9 mouse cellular contexts compared by ENCODE assay signal in genomic region chr6:90702837-90703735, GRCm38 (mm10).
DNase-seq lines count a peak whose midpoint lies in the region; ATAC-seq and TF ChIP-seq lines count a peak whose summit lies in the region.
"Had no signal": no experiment of that assay in that cellular context is flagged by ENCODE, and none has a peak within 500 bp of the region (broad histone marks: within the 10 kb centered on the region; RNA-seq: fewer than 3 reads in every experiment).

No protein-coding gene starts in this region.

- 22% methylated on average over 4 of the region's 4 CpGs for WGBS in lung, embryonic 14.5 days
- 29% methylated on average over 4 of the region's 4 CpGs for WGBS in embryonic facial prominence, embryonic 15.5 days
- WGBS in hindbrain, embryonic 15.5 days, result 21% methylated on average over 4 of the region's 4 CpGs
- whole genome bisulfite sequencing in neural tube, embryonic 12.5 days, result 29% methylated on average over 4 of the region's 4 CpGs

- H3K4me3 ChIP-seq in lung, embryonic 14.5 days (ENCODE audit: low read depth, low read length), result no peak overlapping the region
- H3K4me3 ChIP-seq in embryonic facial prominence, embryonic 15.5 days (replicated peaks), result no peak overlapping the region
- no peak overlapping the region for H3K4me3 ChIP-seq in hindbrain, embryonic 15.5 days
- no peak overlapping the region for H3K4me3 ChIP-seq in neural tube, embryonic 12.5 days

- intact Hi-C loops in gastrocnemius, postnatal 14 days (cut with DNase I; ENCODE audit: low total_unique reads), result no loop called here

- H3K9ac ChIP-seq in lung, embryonic 14.5 days, result peak overlapping the region; percentile 29; the same call in 1 of the 2 replicates
- no peak overlapping the region for H3K9ac ChIP-seq in embryonic facial prominence, embryonic 15.5 days
- no peak overlapping the region for H3K9ac ChIP-seq in hindbrain, embryonic 15.5 days
- H3K9ac ChIP-seq in neural tube, embryonic 12.5 days, result no peak overlapping the region

- peak overlapping the region; percentile 23; the same call in 1 of the 2 replicates for H3K4me2 ChIP-seq in lung, embryonic 14.5 days
- H3K4me2 ChIP-seq in embryonic facial prominence, embryonic 15.5 days (replicated peaks), result no peak overlapping the region
- H3K4me2 ChIP-seq in hindbrain, embryonic 15.5 days, result no peak overlapping the region
- H3K4me2 ChIP-seq in neural tube, embryonic 12.5 days (replicated peaks), result 0 out of 2 replicates have a peak overlapping the region, but pooled peaks have one; percentile 16

- H3K27ac ChIP-seq in lung, embryonic 14.5 days (ENCODE audit: low read depth), result peak overlapping the region; percentile 69
- peak overlapping the region; percentile 69 for H3K27ac ChIP-seq in embryonic facial prominence, embryonic 15.5 days (replicated peaks)
- peak overlapping the region; percentile 64 for H3K27ac ChIP-seq in hindbrain, embryonic 15.5 days (replicated peaks)
- peak overlapping the region; percentile 64 for H3K27ac ChIP-seq in neural tube, embryonic 12.5 days

- ATAC-seq in lung, embryonic 14.5 days (ENCODE audit: insufficient read depth), result peak; percentile 42; the same call in 1 of the 2 replicates
- no peak for ATAC-seq in embryonic facial prominence, embryonic 15.5 days (ENCODE audit: insufficient number of reproducible peaks, low FRiP score, low TSS enrichment, low read depth)
- ATAC-seq in hindbrain, embryonic 15.5 days (ENCODE audit: low FRiP score, low read depth), result no peak; the same call in 1 of the 2 replicates
- peak; percentile 18; the same call in 1 of the 2 replicates for ATAC-seq in neural tube, embryonic 12.5 days (ENCODE audit: low FRiP score, low read depth)
- ATAC-seq in erythroid progenitor cell, adult 5-6 weeks (replicated peaks; ENCODE audit: low FRiP score, poor library complexity, severe bottlenecking), result no peak

- DNase-seq in lung, embryonic 14.5 days, result peak; percentile 44
- DNase-seq in lung, postnatal 25 days (ENCODE audit: low spot score), result no peak
- no peak for DNase-seq in gastrocnemius, postnatal 14 days
- no peak for DNase-seq in left cerebral cortex, adult 11 months (ENCODE audit: low spot score)
- DNase-seq: thymus, adult 18-20 months had no signal

- no peaks in the 10 kb centered on the region for H3K9me3 ChIP-seq in lung, embryonic 14.5 days (ENCODE audit: low read depth, low read length)
- H3K9me3 ChIP-seq in embryonic facial prominence, embryonic 15.5 days (replicated peaks), result no peaks in the 10 kb centered on the region
- no peaks in the 10 kb centered on the region for H3K9me3 ChIP-seq in hindbrain, embryonic 15.5 days
- H3K9me3 ChIP-seq in neural tube, embryonic 12.5 days, result no peaks in the 10 kb centered on the region

- TF ChIP-seq CTCF in lung, embryonic 14.5 days (IDR thresholded peaks at IDR 0.05; ENCODE audit: low read depth), result no peak

- no peaks in the 10 kb centered on the region for H3K27me3 ChIP-seq in lung, embryonic 14.5 days (ENCODE audit: insufficient read depth, low read length)
- no peaks in the 10 kb centered on the region for H3K27me3 ChIP-seq in embryonic facial prominence, embryonic 15.5 days
- H3K27me3 ChIP-seq in hindbrain, embryonic 15.5 days, result no peaks in the 10 kb centered on the region
- no peaks in the 10 kb centered on the region for H3K27me3 ChIP-seq in neural tube, embryonic 12.5 days (replicated peaks)

- peaks cover 38% of the 10 kb centered on the region for H3K4me1 ChIP-seq in lung, embryonic 14.5 days (ENCODE audit: insufficient read depth)
- peaks cover 93% of the 10 kb centered on the region for H3K4me1 ChIP-seq in embryonic facial prominence, embryonic 15.5 days
- H3K4me1 ChIP-seq in hindbrain, embryonic 15.5 days (replicated peaks), result peaks cover 87% of the 10 kb centered on the region
- H3K4me1 ChIP-seq in neural tube, embryonic 12.5 days, result peaks cover 70% of the 10 kb centered on the region

- H3K36me3 ChIP-seq in lung, embryonic 14.5 days (ENCODE audit: insufficient read depth), result no peaks in the 10 kb centered on the region
- H3K36me3 ChIP-seq in embryonic facial prominence, embryonic 15.5 days, result no peaks in the 10 kb centered on the region
- H3K36me3 ChIP-seq in hindbrain, embryonic 15.5 days, result no peaks in the 10 kb centered on the region
- H3K36me3 ChIP-seq in neural tube, embryonic 12.5 days, result no peaks in the 10 kb centered on the region

Comparison
In these comparisons a context has a peak if more than half of its experiments do, and no peak if none do; other contexts are left out.
1. ATAC-seq: peak in lung, embryonic 14.5 days (single experiment) and neural tube, embryonic 12.5 days (single experiment); none in embryonic facial prominence, embryonic 15.5 days (single experiment), hindbrain, embryonic 15.5 days (single experiment) and erythroid progenitor cell, adult 5-6 weeks (single experiment).
2. H3K4me2 ChIP-seq: peak in lung, embryonic 14.5 days (single experiment) and neural tube, embryonic 12.5 days (single experiment); none in embryonic facial prominence, embryonic 15.5 days (single experiment) and hindbrain, embryonic 15.5 days (single experiment).
3. Peak in every context shown above with its lines, with median percentiles within 50 percentile points of each other: H3K27ac ChIP-seq.